Mouse (Mus musculus) embryonic facial prominence, embryonic 11.5 days (tissue): Measurements from ENCODE around the gene Kmt2b. TPM values are rescaled to one million over a fixed set of nuclear protein-coding genes. Genes with fewer than 3 reads are reported as not detected.
A peak's percentile ranks its signal among the peaks of the same experiment; 100 is the strongest.

Experiments used
- ATAC-seq: fragments of 200-750 bp; cut with Nextera tagmentation; replicated peaks from 2 replicates; pipeline ENCODE4 v1.8.0; 2017; ENCODE audit warnings: low read depth; ENCODE audit not compliant: insufficient number of reproducible peaks, low FRiP score, low TSS enrichment
- DNase-seq: peaks from one replicate; pipeline ENCODE4 v3.0.0-alpha.2; 2015; ENCODE audit warnings: low spot score
- H3K27ac ChIP-seq: fragments of 300-500 bp; sonication (generic); replicated peaks from 2 replicates; pipeline ENCODE4 v1.5.1; 2014; ENCODE audit warnings: mild to moderate bottlenecking, low read depth, low read length, control low read depth
- H3K27me3 ChIP-seq: fragments of 300-500 bp; sonication (generic); 2 replicates; pipeline ENCODE4 v1.6.1; 2014; ENCODE audit warnings: mild to moderate bottlenecking, low read length, moderate library complexity, mixed read lengths; ENCODE audit not compliant: control insufficient read depth, insufficient read depth
- H3K36me3 ChIP-seq: fragments of 300-500 bp; sonication (generic); replicated peaks from 2 replicates; pipeline ENCODE4 v1.6.1; 2014; ENCODE audit warnings: low read depth, mild to moderate bottlenecking, low read length, moderate library complexity, mixed read lengths; ENCODE audit not compliant: control insufficient read depth, insufficient read depth
- H3K4me1 ChIP-seq: fragments of 300-500 bp; sonication (generic); 2 replicates; pipeline ENCODE4 v1.6.1; 2014; ENCODE audit warnings: low read length, mixed read lengths; ENCODE audit not compliant: control insufficient read depth, insufficient read depth
- H3K4me2 ChIP-seq: fragments of 300-500 bp; sonication (generic); 2 replicates; pipeline ENCODE4 v1.6.1; 2014; ENCODE audit warnings: low read depth, mild to moderate bottlenecking, control low read depth, low read length, moderate library complexity
- H3K4me3 ChIP-seq: fragments of 300-500 bp; sonication (generic); 2 replicates; pipeline ENCODE4 v1.5.1; 2014; ENCODE audit warnings: low read depth, low read length, control low read depth
- H3K9ac ChIP-seq: fragments of 300-500 bp; sonication (generic); replicated peaks from 2 replicates; pipeline ENCODE4 v1.6.1; 2014; ENCODE audit warnings: mild to moderate bottlenecking, control low read depth, low read length
- H3K9me3 ChIP-seq: fragments of 300-500 bp; sonication (generic); replicated peaks from 2 replicates; pipeline ENCODE4 v1.6.1; 2016; ENCODE audit warnings: mild to moderate bottlenecking, low read length, inconsistent platforms, mixed read lengths; ENCODE audit not compliant: control insufficient read depth
- WGBS: fragments of 180-500 bp; shearing (Covaris S2); extraction: QIAGEN DNeasy Blood & Tissue Kit; methylation state at CpG from one replicate; pipeline ENCODE4 v1.1.7; 2014; 5-methylcytosine and 5-hydroxymethylcytosine counted together
- polyA plus RNA-seq: library from polyadenylated mRNA; unstranded; fragments of >200 nt; fragmentation: Nextera tagmentation; extraction: Ambion mirVana; gene quantifications from 2 replicates; pipeline ENCODE4 v1.2.1, GENCODE M21; 2014

Gene Kmt2b
- 7.2 and 8.4 TPM in 2 replicates for polyA plus RNA-seq

DNA sequence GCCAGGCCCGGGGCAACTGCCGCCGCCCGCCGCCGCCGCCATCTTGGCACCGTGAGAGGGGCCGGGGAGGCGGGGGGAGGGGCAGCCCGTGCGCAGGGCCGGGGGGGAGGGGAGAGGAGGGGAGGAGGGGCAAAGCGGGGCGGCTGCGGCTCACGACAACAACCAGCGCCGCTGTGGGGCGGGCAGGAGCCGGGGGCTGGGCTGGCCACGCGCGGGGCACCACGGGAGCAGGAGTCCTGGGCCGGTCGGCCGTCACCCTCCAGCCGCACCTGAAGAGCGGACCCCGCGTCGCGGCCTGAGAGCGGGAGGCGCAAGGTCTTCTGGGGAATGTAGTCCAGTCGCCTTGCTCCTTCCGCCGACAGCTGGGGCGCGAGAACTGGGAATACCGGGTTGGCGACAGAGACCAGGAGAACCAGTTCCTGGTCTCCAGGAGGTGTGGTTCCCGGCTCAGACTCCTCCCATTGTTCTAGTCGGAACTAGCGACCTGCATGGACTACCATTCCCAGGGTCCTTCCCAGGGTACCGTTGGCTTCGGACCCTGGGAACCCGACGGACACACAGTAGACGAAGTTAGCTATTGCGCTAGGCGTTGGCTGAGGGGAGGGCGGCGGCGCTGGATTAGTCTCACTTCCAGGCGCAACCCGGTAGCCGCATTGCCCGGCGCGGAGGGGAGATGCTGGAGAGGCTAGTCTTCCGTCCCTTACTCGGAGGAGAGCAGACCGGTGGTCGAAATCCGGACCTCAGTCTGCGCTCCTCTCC lies at the start of gene Kmt2b:
Gene Kmt2b (minus strand): TSS at position 51 of the 759 bp plus-strand sequence.
- no peaks in the 10 kb centered on the region; the same call in none of the 2 replicates for H3K4me1 ChIP-seq
- peak within 1 kb of the TSS; percentile 89 for H3K4me2 ChIP-seq
- ATAC-seq, result peak; percentile 96
- under 1% methylated on average over 61 of the region's 68 CpGs for WGBS
- no peaks in the 10 kb centered on the region for H3K27me3 ChIP-seq
- DNase-seq, result peak; percentile 98
- H3K27ac ChIP-seq, result peak within 1 kb of the TSS; percentile 84
- H3K9ac ChIP-seq, result peak within 1 kb of the TSS; percentile 99
- peaks cover 14% of the 10 kb centered on the region for H3K36me3 ChIP-seq
- H3K4me3 ChIP-seq, result peak within 1 kb of the TSS; percentile 97
- H3K9me3 ChIP-seq, result no peaks in the 10 kb centered on the region

- Histone ChIP-seq H3K4me2 (no peak overlapping the region), H3K27me3 (peaks cover 41% of the 10 kb centered on the region), H3K4me1 (peaks cover 4% of the 10 kb centered on the region), H3K27ac (no peak overlapping the region), H3K36me3 (peaks cover 4% of the 10 kb centered on the region; the same call in 1 of the 2 replicates), H3K9me3 (no peaks in the 10 kb centered on the region), H3K4me3 (no peak overlapping the region), H3K9ac (no peak overlapping the region; the same call in 1 of the 2 replicates)
- WGBS, result 27% methylated on average over 11 of the region's 11 CpGs
- no peak for ATAC-seq
- DNase-seq, result no peak
Measured at GRCm38 (mm10) chr7:30636395-30636794, 47.9 kb upstream of the Kmt2b start.

- 2% methylated on average over 5 of the region's 5 CpGs for WGBS
- Histone ChIP-seq H3K27ac (no peak within 1 kb of the TSS), H3K9ac (peak within 1 kb of the TSS; percentile 27), H3K4me3 (peak within 1 kb of the TSS; percentile 16), H3K36me3 (no peaks in the 10 kb centered on the region), H3K27me3 (peaks cover 41% of the 10 kb centered on the region), H3K4me1 (peaks cover 4% of the 10 kb centered on the region), H3K9me3 (no peaks in the 10 kb centered on the region), H3K4me2 (peak within 1 kb of the TSS; percentile 27)
- no peak for DNase-seq
- ATAC-seq, result no peak
Measured at GRCm38 (mm10) chr7:30635752-30636151, 47.2 kb upstream of the Kmt2b start, which contains the start of gene Etv2. Gene Etv2, minus strand, starts transcription at chr7:30635852.

GRCm38 (mm10) chr7:30634621-30635020 lies 46.1 kb upstream of the Kmt2b start:
- Histone ChIP-seq H3K4me3 (peak overlapping the region; percentile 16), H3K4me2 (peak overlapping the region; percentile 27), H3K9me3 (no peaks in the 10 kb centered on the region), H3K27me3 (peaks cover 41% of the 10 kb centered on the region), H3K27ac (no peak overlapping the region), H3K36me3 (no peaks in the 10 kb centered on the region), H3K9ac (0 out of 2 replicates have a peak overlapping the region, but pooled peaks have one; percentile 27), H3K4me1 (peaks cover 4% of the 10 kb centered on the region)
- DNase-seq, result peak; percentile 77
- ATAC-seq, result peak; percentile 74; the same call in 1 of the 2 replicates
- 1% methylated on average over 20 of the region's 20 CpGs for WGBS

DNA sequence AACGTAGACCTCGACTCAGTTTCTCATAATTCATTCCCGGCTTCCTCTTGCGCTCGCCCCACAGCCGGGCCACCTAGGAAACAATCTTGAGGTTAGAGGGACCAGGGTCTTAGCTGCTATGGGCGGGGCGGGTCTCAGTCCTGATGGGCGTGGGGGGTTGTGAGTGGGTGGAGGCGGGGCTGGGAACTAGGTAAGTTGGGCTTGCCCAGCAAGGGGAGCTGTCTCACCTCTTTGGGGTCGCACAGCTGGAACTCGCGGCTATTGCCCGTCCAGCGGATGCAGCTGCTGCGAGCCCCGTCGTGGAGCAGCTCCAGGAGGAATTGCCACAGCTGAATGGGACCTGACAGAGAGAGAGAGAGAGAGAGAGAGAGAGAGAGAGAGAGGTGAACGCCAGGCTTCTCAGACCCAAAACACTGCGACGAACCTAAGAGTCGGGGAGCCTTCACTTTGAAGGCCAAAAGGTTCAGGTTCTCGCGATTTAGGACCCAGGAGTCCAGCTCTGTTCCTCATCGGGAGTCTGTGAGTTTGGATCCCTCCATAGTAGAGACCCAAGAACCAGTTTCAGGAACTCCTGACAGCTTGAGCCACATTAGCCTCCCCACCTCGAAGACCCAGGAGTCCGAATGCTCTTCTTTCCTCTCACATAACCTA lies 45.4 kb upstream of the Kmt2b start:
- H3K27me3 ChIP-seq, result peaks cover 41% of the 10 kb centered on the region
- WGBS, result 7% methylated on average over 26 of the region's 27 CpGs
- no peak overlapping the region for H3K4me2 ChIP-seq
- no peak for ATAC-seq
- no peak overlapping the region for H3K4me3 ChIP-seq
- no peaks in the 10 kb centered on the region for H3K9me3 ChIP-seq
- H3K4me1 ChIP-seq, result peaks cover 4% of the 10 kb centered on the region
- DNase-seq, result no peak
- H3K36me3 ChIP-seq, result no peaks in the 10 kb centered on the region
- H3K9ac ChIP-seq, result no peak overlapping the region
- no peak overlapping the region for H3K27ac ChIP-seq

- no peak overlapping the region for H3K4me2 ChIP-seq
- no peaks in the 10 kb centered on the region for H3K4me1 ChIP-seq
- peaks cover 17% of the 10 kb centered on the region for H3K27me3 ChIP-seq
- H3K4me3 ChIP-seq, result no peak overlapping the region
- H3K9me3 ChIP-seq, result no peaks in the 10 kb centered on the region
- H3K9ac ChIP-seq, result no peak overlapping the region
- ATAC-seq (no peak), DNase-seq (no peak)
- no peak overlapping the region for H3K27ac ChIP-seq
- H3K36me3 ChIP-seq, result no peaks in the 10 kb centered on the region; the same call in 1 of the 2 replicates
Measured at GRCm38 (mm10) chr7:30629013-30629412, 40.5 kb upstream of the Kmt2b start.

GRCm38 (mm10) chr7:30626647-30627046 lies 38.1 kb upstream of the Kmt2b start:
- H3K9me3 ChIP-seq, result no peaks in the 10 kb centered on the region
- no peaks in the 10 kb centered on the region for H3K4me1 ChIP-seq
- H3K36me3 ChIP-seq, result no peaks in the 10 kb centered on the region; the same call in 1 of the 2 replicates
- no peak for ATAC-seq
- H3K4me3 ChIP-seq, result no peak overlapping the region
- no peak overlapping the region for H3K4me2 ChIP-seq
- H3K27ac ChIP-seq, result no peak overlapping the region
- no peak for DNase-seq
- no peaks in the 10 kb centered on the region for H3K27me3 ChIP-seq
- 81% methylated on average over 5 of the region's 5 CpGs for WGBS
- no peak overlapping the region for H3K9ac ChIP-seq
